Mouse (Mus musculus) testis, adult 2 months (tissue): ENCODE results near the gene Kiz. TPM values are rescaled to one million over a fixed set of nuclear protein-coding genes. Genes with fewer than 3 reads are reported as not detected.
A peak's percentile ranks its signal among the peaks of the same experiment; 100 is the strongest.

Experiments
- H3K27ac ChIP-seq: fragments of 200-500 bp; 2 replicates; pipeline ENCODE4 v1.5.1; 2012; ENCODE audit warnings: low read depth, low read length; ENCODE audit not compliant: control insufficient read depth, insufficient read depth
- H3K27me3 ChIP-seq: fragments of 200-500 bp; 2 replicates; pipeline ENCODE4 v1.6.1; 2012; ENCODE audit warnings: mild to moderate bottlenecking, low read length, moderate library complexity; ENCODE audit not compliant: control insufficient read depth, insufficient read depth
- H3K36me3 ChIP-seq: fragments of 200-500 bp; 2 replicates; pipeline ENCODE4 v1.6.1; 2012; ENCODE audit warnings: mild to moderate bottlenecking, low read length; ENCODE audit not compliant: control insufficient read depth, insufficient read depth
- H3K4me1 ChIP-seq: fragments of 200-500 bp; 2 replicates; pipeline ENCODE4 v1.6.1; 2012; ENCODE audit warnings: low read length; ENCODE audit not compliant: control insufficient read depth, insufficient read depth
- H3K4me3 ChIP-seq: fragments of 200-500 bp; 2 replicates; pipeline ENCODE4 v1.5.1; 2012; ENCODE audit warnings: low read depth, mild to moderate bottlenecking, low read length, moderate library complexity, mixed read lengths; ENCODE audit not compliant: control insufficient read depth
- CTCF ChIP-seq: fragments of 200-500 bp; IDR thresholded peaks from 2 replicates; pipeline ENCODE4 v1.5.1; 2012; ENCODE audit warnings: low read depth, mild to moderate bottlenecking, inconsistent platforms, low read length, moderate library complexity; ENCODE audit not compliant: control insufficient read depth, insufficient read depth, insufficient replicate concordance
- POLR2A ChIP-seq: fragments of 200-500 bp; IDR thresholded peaks from 2 replicates; pipeline ENCODE4 v1.6.1; 2012; ENCODE audit warnings: low read depth, mild to moderate bottlenecking, inconsistent platforms, low read length, moderate library complexity; ENCODE audit not compliant: control insufficient read depth
- polyA plus RNA-seq: library from polyadenylated mRNA; depleted of rRNA; stranded (reverse); fragments of >200 nt; gene quantifications from 2 replicates; pipeline ENCODE4 v1.2.3, GENCODE M21; 2012

The Kiz gene
- polyA plus RNA-seq, 1 experiment: 98.2 TPM

- H3K4me1 ChIP-seq: peaks cover 2% of the 10 kb centered on the region; the same call in 1 of the 2 replicates
- H3K4me3 ChIP-seq: no peak overlapping the region
- H3K36me3 ChIP-seq: no peaks in the 10 kb centered on the region; the same call in 1 of the 2 replicates
- H3K27ac ChIP-seq: no peak overlapping the region
- TF ChIP-seq POLR2A (no peak), CTCF (no peak)
- no peaks in the 10 kb centered on the region for H3K27me3 ChIP-seq
These were observed 100.7 kb downstream of the Kiz start for GRCm38 (mm10) chr2:146956366-146956765.

- no peaks in the 10 kb centered on the region for H3K36me3 ChIP-seq
- no peak overlapping the region for H3K4me3 ChIP-seq
- no peaks in the 10 kb centered on the region for H3K27me3 ChIP-seq
- no peak overlapping the region for H3K27ac ChIP-seq
- peaks cover 2% of the 10 kb centered on the region; the same call in 1 of the 2 replicates for H3K4me1 ChIP-seq
- TF ChIP-seq POLR2A: no peak
- no peak for TF ChIP-seq CTCF
These were observed 102.8 kb downstream of the Kiz start for GRCm38 (mm10) chr2:146958398-146958911.

DNA sequence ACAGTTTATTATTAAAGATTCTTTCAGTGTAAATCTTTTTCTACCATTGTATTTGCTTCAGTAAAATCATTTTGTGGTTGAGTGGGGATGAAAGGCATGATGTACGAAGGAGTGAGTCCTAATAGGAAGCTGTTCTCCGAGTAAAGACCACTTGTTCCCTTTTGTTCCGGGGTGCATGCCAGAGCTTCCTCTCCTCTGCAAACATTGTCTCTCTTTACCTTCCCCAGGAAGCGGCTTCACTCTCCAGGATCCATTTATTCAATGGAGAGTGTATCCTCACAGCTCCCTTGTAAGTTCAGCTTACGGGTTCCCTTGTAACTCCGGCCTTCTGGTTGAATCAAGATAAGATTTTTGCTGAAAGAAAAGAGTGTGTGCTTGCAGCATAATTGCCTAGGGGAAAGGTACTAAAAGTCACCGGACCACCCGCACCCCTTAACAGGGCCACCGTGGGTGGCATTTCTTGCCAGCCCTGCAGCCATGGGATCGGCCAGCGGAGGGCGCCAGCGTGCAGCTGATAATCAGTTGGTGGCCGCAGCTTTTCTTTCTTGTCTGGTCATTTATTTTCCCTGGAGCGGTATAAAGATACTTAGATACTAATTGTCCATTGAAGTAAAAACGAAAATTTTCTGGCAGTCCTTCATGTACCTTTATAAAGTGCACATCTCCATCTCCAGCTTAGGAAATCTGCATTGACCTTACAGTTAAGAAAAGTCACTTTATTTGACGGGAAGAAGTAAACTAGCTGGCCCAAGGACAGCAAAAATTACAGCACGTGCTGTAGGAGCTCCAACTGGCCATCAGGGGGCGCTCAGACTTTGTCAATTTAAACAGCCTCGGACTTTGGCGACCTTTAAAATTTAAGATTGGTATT lies 103.5 kb downstream of the Kiz start:
- H3K36me3 ChIP-seq: no peaks in the 10 kb centered on the region
- H3K27me3 ChIP-seq: no peaks in the 10 kb centered on the region
- TF ChIP-seq CTCF: peak; percentile 80; the same call in 1 of the 2 replicates
- no peak for TF ChIP-seq POLR2A
- H3K4me3 ChIP-seq: peak overlapping the region; percentile 36; the same call in 1 of the 2 replicates
- H3K27ac ChIP-seq: no peak overlapping the region
- peaks cover 2% of the 10 kb centered on the region; the same call in 1 of the 2 replicates for H3K4me1 ChIP-seq

DNA sequence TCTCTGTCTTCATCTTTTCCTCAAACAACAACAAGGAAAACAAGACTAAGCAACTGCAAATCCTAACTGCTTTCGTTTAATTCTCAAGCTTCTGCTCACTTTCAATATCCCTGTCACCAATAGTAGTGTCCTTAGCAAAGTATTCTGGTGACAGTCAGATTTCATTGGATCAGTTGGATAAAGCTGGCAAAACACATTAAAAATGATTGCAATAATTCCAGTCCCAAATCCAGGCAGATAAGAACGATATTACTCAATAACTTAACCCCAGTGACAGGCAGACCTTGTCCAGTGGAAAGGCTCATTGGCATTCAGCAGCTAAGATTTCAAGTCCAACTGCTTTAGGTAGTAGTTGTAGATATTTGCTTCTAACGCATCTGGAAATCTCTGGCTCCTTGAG lies 119.4 kb downstream of the Kiz start:
- H3K36me3 ChIP-seq: no peaks in the 10 kb centered on the region; the same call in 1 of the 2 replicates
- H3K27ac ChIP-seq: no peak overlapping the region
- H3K4me1 ChIP-seq: no peaks in the 10 kb centered on the region
- no peak overlapping the region for H3K4me3 ChIP-seq
- no peaks in the 10 kb centered on the region for H3K27me3 ChIP-seq
- TF ChIP-seq POLR2A: no peak
- TF ChIP-seq CTCF: no peak

GRCm38 (mm10) chr2:146975453-146976028 lies 119.9 kb downstream of the Kiz start:
- Histone ChIP-seq H3K4me1 (no peaks in the 10 kb centered on the region), H3K36me3 (no peaks in the 10 kb centered on the region), H3K4me3 (no peak overlapping the region), H3K27ac (no peak overlapping the region), H3K27me3 (no peaks in the 10 kb centered on the region)
- TF ChIP-seq CTCF: no peak
- TF ChIP-seq POLR2A: no peak

DNA sequence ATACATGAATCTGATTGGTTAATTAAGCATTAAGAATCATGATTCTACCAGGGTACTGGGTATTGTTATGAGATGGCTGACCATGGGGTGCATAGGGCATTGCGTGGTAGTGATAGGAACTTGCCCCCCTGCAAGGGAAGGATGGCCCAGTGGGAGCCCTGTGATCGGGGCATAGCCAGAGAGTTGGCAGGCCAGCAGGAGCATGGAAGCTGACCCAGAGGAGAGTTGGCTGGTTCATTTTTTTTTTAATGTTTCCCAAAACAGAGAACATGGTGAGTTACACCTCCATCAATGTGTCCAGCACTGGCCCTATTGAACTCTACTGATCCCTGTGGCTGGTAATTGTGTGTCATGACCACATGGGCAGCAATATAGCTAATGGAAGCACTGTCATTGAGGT lies 127.1 kb downstream of the Kiz start:
- H3K27ac ChIP-seq: no peak overlapping the region
- H3K36me3 ChIP-seq: no peaks in the 10 kb centered on the region
- TF ChIP-seq CTCF: no peak
- TF ChIP-seq POLR2A: no peak

DNA sequence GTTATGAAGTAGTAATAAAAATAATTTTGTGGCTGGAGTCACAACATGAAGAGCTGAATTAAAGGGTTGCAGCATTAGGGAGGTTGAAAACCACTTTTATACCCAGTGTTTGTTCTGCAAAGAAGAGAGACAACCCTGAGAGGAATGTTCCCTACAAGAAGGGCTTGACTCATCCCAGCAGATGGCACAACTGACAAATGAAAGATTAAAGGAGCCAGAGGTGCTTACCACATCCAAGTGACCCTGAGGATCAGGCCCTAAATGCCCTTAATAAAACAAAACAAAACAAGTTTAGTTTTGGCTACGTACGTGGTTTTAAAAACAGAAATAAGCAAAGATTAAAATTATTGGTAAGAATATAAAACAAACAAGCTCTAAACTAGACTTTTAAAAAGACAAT lies 129.2 kb downstream of the Kiz start:
- Histone ChIP-seq H3K36me3 (no peaks in the 10 kb centered on the region), H3K4me3 (no peak overlapping the region), H3K27me3 (no peaks in the 10 kb centered on the region), H3K4me1 (no peaks in the 10 kb centered on the region), H3K27ac (no peak overlapping the region)
- TF ChIP-seq CTCF: no peak
- no peak for TF ChIP-seq POLR2A

More for the DNA sequence above, 127.1 kb downstream of the Kiz start:
- Histone ChIP-seq H3K4me3 (no peak overlapping the region), H3K4me1 (no peaks in the 10 kb centered on the region), H3K27me3 (no peaks in the 10 kb centered on the region)
